Mouse (Mus musculus) ES-CJ7 (cell line): ENCODE data around the gene Zcchc9.

Experiments
- DNase-seq: peaks from one replicate; pipeline ENCODE4 v3.0.0; 2011; ENCODE audit warnings: low read depth, low spot score

Zcchc9 gene

DNA sequence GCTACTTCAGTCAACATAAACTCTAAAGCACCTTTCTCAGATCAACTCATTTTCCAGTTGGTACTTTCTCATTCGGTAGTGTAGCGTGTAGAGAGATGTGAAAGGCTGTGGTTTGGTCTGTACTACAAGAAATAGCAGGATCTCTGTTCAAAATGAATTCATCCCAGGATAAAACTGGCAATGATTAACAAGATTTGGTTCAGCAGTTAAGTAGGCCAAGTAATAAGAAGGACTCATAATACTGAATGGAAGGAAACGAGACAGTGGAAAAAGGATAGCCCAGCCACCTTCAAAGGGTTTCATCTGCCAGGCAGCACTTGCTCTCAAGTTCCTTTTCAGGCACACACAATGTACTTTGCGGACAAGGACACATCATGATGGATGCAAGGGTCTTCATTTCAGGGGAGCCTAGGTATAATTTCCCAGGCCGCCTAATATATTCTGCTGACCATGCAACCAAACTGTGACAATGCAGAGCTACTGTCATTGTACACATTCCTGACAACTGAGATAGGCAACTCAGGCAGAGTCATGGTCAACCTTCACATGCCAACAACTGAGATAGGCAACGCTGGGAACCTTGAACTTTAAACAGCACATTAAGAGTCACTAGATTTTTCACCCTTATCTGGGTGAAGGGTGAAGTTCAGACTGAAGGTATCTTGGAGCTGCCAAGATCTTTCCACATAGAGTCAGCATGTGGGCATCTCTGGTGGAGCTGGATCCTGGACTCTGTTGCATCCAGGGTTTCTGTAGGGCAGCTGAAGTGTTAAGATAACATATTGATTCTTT is 45.7 kb downstream of the Zcchc9 start:
- DNase-seq: no peak

DNA sequence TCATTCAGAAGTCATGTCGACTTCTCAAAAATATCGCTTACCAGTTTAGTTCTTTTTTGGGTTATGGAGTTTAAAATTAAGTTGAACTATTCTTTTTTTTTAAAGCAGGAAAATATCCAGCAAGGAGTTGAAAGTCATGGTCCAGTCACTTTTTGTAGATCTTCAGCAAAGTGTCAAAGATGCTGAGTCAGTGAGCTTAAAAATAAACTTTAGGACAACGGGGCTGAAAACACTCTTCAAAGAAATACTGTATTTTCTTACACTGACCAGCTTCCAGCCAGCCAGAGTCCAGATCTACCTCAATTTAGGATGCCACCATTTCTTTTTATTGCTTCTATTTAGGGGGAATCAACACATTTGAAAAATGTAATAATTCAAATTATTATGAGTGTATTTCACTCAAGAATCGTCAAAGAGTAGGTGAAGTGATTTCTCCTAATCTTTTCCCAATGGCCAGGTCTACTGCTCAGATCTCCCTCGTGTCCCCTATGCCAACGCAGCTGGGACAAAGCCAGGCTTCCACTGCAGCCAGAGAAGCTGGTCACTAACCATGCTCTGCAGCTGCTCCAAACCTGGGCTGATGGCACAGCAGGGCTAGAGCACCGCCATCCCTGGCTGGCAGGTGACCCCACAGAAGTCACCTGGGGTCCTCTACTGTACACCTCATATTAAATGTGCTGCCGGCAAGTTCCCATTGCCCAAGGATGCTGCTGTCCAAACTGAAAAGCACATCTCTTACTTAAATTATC is 47.0 kb downstream of the Zcchc9 start:
- DNase-seq: no peak

DNA sequence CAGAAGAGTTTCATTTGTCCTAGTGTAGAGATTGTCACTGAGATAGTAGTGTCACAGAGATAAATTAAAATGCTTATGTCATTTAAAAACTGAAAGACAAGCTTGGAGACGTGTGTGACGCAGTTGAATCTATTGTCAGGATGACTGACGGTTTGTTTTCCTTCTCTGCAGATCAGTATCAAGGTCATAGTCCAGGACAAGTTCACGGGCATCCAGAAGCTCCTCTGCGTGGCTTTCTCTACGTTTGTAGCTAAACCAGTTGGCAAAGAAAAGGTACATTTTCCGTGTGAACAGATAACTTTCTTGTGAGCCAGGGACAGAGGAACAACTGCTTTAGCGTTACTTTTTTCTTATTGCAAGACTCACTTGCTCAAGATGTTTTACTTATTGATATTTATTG is 47.7 kb downstream of the Zcchc9 start:
- DNase-seq: no peak

DNA sequence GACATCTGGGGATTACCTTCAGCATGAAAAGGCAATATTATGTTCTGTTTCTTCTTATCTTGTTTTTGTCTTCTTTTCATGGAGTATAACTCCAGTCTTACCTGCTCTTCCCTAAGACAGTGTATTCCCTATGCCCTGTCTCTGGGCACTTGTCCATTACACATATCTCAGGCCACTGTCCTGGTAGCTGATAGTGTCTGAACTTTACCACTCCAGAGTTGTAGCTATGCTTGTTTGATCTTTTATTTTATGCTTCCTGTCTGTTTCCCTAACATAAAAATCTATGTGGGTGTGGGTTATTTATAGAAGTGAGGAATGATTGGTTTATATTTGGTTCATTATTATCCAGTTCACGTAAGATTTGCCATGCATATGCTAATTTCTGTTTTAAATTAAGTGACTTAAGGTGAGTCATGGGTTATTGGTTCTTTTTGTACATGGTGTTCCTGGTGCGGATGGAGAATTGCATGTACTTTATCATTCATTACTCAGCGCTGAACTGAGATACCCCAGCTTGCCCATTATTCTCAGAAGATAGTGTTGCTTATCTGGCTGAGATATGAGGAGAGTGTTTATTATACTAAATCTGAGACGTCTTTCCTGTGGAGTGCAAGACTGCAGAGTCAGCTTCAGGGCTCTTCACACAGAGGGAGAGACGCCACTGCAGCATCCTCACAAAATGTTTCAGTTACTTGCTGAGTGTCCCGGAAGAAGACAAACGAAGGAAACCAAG is 49.0 kb downstream of the Zcchc9 start:
- DNase-seq: no peak

DNA sequence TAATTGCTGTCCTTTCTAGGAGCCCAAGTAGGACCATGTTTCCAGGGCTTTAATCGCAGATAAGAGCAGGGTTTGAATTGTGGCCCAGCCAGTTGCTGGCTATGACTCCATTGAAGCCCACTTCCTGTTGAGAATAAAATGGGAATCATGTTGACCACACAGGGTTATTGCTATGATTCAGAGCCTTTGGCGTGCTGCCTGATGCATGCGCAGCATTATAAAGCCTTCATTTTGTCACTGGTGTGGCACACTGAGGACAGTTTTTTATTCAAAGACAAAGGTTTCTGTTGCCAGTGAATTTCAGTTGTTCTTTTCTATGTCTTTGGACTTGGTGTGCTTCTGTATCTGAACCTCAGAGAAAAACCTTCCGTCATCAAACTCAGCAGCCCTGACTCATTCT is 51.3 kb downstream of the Zcchc9 start:
- no peak for DNase-seq

DNA sequence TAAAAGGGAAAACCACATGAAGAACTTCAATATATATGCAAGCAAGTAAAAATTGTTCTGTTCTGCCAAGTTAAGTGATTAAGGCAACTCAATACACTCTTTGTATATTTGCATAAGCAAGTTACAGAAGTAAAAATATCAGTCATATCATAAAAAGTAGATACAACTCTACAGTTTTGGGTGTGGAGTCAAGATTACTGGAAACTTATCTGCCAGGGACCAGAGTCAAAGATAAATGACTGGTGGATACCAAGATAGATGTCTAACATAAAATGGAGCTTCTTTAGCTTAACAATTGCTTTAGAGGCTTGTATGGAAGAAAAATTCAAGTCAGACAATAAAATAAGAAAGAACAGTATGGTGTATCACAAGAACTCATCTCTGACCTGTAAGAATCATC is 52.7 kb downstream of the Zcchc9 start:
- no peak for DNase-seq

DNA sequence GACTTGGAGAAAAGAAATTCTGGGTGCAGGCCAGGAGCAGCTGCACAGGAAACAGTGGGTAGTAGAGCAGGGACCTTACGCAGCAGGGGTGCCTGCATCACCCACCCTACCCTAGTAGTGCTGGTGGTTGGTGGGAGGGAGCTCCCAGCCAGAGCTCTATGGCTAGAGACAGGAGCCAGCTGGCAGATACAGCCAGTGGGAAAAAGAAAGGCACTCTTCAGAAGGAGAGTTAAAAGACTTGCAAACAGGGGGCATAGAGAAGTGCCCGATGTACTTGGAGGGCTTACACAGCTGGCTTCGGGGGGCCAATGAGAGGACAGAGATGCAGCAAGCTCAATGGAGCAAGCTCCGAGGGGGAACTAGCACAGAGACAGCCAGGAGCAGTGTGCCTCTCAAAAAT is 53.8 kb downstream of the Zcchc9 start:
- no peak for DNase-seq

DNA sequence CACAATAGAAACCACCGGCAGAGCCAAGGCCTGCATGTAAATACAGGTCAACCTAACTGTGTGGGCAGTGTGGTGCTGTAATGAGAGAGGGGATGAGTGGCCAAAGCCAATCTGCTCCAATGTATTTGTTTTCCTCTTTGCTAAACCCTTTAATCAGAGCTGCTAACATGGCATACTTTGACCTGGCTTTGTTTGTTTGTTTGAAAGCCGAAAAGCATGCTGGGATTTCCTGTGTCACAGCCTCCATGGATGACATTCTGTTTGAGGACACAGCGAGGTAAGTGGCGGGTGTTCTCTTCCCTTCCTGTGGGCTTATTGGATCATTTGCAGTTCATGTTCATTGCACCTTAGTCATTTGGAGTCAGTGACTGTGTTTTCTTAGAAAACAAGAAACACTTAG is 57.5 kb downstream of the Zcchc9 start:
- DNase-seq: no peak

DNA sequence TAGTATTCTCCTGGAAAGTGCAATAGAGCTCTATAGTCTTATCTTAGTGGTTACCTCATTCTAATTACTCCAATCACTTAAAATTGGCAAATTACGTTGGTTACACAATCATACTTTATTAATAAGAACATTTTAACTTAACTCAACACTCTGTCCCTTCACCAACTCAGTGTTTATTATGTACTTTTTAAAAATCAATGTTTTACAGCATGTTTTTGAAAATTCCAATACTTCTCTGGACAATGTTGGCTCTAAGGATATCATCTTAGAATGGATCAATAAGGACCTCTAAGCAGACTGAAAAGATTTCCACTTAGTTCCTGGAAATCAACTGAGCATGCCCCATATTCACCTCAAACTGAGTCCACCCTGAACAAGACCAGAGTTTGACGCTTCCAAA is 59.1 kb downstream of the Zcchc9 start:
- no peak for DNase-seq
